Mouse (Mus musculus) embryo, embryonic 10.5 days (tissue): ENCODE measurements at regions not wholly inside any gene's neighbourhood (a gene's known extent, or its start where the extent isn't known, plus 50 kb on each side); places are given as distances from the start of the nearest gene placed in this dataset.
A peak's percentile ranks its signal among the peaks of the same experiment; 100 is the strongest.

Experiments
- DNase-seq: peaks from one replicate; pipeline ENCODE4 v3.0.0-alpha.2; 2015; ENCODE audit warnings: low spot score

DNA sequence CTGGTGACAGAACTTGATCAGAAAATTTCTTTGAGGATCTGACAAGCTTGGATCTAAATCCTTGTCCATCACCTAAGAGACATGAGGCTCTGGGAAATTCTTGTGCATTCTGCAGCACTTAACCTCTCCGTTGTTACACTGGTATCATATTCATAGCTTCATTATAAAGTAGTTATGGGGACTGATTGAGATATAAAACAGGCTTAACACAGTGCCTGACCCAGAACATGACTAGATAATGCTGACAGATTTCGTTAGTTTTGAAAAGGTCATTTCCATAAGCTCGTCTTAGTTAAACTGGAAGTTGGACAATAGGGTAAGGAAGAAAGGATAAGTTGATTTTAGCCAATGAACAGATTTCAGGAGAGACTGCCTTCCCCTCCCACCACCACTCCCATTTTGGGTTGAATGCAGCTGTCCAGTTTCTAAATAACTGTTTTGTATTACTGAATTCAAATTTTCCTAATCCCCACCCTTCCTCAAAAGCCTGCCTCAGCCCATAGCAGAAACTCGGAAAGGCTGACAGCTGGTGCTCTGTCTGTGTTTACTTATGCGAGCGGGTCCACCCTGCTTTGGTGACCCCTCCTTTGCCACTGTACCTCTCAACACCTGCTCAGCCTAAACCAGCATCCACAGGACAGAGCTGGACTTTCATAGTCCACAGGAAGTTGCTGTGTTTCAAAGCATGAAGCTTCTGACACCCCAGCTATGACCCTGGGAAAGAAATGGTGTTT is 340.8 kb downstream of the Pax1 start:
- DNase-seq = no peak

DNA sequence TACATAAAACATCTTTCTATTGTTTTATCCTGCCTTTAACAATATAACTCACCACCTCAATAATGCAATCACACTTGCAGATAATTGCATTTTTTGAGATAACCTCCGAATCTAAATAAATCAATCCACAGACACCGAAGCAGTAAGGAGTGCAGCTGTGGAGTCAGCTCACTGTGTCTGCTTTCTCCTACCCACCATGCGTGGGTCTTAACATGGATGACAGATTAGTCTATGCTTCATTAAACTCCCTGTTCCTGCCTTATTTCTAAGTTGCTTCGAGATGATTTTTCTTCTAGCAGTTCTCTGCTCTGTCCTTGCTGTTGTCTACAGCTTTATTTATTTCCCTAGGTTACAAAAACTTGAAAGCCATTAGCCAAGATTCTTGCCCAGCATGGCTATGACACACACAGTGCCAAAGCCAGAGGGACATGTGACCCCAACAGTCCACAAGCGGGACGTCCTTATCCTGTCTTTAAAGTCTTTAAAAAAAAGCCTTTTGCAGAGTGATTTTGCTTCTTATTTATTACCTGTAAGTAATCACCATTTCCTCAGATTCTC is 337.9 kb downstream of the Pax1 start:
- no peak for DNase-seq

DNA sequence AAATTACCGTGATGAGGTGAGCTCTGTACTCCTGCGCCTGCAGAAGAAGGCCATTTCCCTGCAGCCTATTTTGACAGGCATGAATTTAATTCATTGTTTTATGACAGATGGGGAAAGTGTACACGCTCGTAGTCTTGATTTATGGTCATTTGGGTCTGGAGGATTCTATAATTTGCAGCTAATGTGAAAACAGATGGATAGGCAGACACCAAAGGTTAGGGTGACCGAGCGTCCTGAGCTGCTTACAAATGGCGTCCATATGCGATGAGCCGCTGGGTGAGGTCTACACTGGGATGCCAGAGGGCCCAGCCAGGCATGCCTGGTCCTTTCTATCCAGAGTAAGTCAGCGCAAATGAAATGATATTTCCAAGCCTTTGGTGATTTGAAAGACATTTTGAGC is 330.2 kb downstream of the Pax1 start:
- DNase-seq = peak; percentile 41

DNA sequence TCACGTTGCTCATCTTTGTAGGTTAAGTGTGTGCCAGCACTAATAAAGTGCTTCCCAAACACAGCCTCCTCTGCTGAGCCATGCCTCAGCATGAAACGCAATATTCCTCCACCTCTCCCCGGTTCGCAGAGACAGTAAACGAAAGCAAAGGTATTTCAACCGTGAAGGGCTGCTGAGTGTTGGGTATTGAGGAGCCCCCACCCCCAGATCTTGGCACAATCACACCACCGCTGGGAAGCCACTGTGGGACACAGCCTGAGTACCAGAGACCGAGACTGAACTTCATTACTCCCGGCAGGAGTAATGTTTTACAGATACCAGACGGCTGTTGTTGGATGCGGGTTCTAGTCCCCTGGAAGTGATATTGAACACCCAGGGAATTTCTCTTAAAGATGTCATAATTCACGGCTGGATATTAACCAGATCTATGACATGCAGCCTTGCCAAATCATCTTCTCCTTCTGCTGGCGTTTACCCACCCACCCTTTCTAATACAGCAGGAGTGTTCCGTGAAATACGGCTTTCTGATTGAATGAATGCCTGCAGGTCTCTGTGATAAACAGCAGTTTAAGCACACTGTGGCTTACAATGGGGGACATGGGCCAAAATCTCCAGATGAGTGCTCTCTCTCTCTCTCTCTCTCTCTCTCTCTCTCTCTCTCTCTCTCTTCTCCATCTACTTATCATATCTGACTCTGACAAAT is 328.9 kb downstream of the Pax1 start:
- DNase-seq = no peak

DNA sequence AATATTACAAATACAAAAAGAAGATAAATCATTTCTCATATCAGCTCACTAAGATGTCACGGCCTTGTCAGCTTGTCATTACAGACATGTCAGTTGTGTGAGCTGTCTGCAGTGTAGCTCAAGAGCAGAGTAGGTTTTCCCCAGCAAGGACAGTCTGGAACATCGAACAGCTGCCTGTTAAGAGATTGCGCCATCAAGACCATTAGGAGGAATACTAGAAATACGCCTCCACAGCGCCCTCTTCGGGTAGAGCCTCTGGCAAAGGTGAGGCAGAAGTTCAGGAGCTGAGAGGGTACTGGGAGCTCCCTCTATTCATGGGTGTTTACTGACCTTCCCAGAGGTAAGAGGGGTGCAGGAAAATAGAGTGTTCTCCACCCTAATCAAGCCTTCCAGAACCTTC is 327.0 kb downstream of the Pax1 start:
- peak; percentile 83 for DNase-seq

DNA sequence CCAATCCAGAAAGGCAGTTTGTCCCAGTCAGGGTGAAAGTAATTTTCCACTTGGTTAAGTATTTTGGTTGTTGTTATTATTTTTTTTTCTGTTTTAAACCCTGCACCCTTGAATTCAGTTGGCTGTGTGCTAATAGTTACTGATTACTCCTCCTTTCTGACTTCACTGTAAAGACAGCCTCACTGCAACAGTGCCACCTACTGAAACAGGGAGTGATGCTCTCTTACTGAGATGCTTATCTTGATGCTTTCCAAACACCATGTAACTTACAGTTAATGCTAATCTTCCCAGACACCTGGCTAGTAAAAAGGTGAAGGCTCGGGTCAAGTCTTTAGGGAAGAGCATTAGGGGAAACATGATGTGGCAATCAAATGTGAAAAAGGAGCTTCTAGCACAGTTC is 294.9 kb downstream of the Pax1 start:
- peak; percentile 61 for DNase-seq

DNA sequence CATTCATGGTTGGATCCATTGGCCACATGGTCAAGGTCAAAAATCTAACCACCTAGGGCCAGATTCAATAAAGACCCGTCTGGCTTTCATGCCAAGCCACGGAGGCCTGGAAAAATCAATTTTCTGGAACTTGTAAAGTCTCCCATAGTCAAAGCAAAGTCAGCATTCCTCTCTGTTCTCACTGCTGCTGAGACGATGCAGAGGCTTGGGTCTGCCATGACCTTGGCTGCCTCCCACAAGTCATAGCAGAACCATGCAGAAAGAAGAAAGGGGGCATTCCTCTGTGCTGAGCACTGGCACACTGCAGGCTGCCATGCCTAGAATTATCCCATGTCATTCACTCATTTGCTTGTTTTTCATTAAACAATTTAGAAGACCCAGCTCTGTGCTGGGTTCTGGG is 288.5 kb downstream of the Pax1 start:
- no peak for DNase-seq

DNA sequence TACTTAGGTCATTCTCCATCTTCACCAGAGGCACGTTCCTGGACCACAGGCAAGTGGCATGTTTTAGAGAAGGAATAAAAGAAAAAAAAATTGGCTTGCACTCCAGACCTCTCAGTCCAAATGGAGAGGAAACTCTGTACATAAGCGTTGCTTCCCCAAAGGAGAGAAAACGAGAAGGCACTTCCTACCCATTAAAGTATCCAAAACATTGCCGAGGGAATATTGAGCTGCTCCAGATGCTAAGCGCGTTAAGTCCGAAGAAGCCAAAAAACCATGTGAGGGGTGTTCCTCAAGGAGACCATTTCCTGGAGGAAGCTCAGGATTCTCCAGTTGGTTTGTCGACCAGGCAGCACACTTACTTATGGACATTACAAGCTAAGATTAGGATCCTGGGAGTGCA is 286.2 kb downstream of the Pax1 start:
- DNase-seq = no peak

DNA sequence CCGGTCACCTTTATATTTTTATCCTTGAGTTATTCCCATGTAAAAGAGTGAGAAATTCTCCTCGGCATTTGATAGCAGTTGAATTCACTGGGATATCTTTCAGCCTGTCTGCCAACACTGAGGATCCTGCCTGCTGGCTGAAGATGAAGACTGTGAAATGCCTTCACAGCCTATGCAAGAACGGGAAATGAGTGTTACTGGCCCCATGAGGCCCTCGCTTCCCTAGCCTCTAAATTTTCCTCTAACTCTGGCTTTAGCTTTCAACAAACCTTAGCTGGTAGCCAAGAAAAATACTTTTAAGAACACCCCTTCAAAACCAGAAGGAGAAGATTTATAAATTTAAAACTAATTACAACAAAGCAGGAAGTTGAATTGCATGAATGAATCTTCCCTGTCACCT is 285.8 kb downstream of the Pax1 start:
- DNase-seq = no peak

DNA sequence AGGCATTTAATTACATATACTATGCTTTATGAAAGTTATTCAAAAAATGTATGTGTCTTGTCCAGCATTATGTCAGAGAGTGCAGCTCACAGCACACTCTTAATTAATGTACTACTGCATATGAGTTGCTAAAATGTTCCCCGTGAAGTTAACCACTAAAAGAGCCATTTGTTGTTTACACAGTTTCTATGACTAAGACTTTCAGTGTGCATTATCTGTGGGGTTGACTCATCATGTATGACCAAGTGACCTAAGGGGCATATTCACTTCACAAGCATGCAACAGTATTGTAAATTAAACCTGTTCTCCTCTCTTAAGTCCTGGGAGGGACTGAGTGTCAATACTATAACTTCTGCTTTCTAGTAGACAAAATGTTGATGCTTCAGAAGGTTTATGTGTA is 276.2 kb downstream of the Pax1 start:
- DNase-seq = no peak

DNA sequence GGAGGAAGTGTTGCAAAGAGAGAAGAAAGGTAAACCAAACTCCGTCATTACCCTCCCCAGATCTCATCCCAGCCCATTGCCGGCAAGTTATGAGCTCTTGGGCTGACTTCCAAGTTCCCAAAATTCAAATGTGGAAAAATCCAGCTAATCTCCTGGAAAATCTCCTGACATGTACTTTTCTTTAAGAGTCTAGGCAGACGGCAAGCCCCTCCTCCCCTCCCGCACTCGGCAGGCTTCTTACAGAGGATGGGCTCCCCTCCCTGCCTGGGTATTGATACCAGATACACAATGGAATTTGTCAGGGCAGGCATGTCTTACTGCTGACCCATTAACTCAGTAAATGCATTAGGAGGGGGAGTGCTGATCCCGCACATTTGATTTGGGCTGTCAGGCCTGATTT is 271.0 kb downstream of the Pax1 start:
- DNase-seq = peak; percentile 25

DNA sequence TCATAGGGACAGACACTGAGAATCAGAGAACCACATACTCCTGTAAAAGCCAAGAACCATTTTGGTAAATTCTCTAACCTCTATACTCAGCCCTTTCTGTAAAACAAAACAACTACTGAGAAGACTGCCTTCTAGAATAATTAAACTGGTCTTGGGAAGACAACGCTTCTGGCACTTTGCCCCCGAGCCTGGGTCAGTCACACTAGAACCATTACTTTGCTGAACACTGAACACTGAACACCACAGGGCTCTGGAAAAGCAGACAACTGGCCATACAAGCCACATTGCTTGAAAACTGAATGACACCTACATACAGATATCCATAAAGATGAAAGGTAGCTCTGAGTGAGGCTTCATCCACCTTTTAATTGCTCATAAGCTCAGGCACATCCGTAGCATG is 268.0 kb downstream of the Pax1 start:
- no peak for DNase-seq

DNA sequence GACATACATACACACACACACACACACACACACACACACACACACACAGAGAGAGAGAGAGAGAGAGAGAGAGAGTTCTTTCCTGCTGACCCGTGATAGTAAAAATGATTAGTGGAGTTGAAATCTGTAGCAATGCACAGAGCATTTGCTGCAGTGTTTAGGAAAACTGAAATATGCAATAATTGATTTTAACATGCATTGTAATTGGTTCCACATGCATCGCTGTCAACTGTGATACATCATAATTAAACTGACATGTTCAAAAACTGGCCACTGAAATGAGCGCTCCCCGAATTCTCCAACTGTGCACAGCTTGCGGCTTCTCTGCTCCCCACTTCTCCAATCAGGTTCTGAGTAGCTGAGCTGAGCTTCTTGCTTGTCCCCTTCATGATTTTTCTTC is 265.4 kb downstream of the Pax1 start:
- no peak for DNase-seq

DNA sequence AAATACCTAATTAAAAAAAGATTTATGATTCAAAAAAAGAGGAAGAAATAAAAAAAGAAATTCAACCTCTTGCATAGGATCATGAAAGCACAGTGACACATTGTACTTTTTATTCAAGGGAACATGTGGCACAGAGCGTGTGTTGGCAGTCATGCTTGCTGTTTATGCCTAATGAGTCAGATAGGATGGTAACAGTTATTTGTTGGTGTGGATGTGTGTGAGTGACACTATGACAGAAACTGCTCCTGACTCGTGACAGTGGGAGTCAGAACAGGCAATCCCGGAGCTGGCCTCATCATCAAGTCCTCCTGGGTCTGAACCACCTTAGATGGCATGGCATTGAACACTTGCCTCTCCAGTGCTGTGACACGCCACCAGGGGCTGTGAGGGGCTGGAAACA is 261.4 kb downstream of the Pax1 start:
- no peak for DNase-seq

DNA sequence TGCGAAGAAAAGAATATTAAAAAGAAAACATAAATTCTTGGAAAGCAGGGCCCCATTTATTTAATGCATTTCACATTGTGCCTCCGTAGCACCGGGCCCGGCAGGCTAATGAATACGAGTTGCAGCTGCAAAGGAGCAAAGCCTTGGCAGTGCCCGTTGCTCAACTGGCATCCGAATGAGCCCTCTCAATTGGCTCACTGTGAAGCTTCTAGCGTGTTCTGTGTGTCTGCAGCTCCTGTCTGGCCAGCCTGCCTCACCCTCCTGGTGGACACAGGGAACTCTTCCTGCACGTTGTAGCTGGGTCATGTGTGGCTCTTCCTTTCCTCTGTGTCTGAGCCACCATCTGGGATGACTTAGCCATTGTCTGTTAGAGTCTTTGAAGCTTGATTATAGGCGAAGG is 256.1 kb downstream of the Pax1 start:
- peak; percentile 19 for DNase-seq

DNA sequence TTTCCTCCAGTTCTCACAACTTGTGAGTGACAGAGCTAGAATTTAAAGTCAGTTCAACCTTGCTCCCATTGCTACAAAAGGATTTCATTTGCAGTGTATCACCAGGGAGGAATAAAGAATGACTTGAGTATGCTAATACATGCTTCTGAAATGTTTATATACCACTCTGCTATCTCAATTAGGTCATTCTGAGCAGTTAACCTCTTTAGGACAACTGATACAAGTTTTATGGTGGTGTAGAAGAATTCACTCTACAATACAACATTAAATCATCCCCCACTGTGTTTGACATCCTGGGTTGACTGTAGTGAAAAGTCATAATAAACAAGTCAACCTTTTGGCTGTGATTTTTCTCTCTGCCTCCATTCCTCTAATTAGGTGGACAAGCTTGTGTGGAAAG is 248.6 kb downstream of the Pax1 start:
- no peak for DNase-seq

DNA sequence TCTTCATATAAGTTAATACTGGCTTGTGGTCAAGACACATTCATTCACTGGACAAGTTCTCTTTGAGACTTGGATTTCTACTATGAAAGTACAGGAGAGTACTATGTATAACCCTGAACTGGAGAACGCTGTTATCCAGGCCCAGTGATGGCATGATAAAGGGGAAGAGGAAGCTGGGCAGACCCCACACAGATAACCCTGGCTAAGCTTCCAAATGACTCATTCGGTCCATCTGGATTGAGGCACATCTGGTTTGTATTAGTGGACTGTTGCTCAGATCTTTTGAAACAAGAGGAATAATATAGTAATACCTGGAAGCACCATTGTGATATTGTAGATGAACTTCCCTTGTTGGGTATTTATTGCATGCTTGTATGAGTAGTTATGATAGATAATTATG is 239.9 kb downstream of the Pax1 start:
- DNase-seq = peak; percentile 57

DNA sequence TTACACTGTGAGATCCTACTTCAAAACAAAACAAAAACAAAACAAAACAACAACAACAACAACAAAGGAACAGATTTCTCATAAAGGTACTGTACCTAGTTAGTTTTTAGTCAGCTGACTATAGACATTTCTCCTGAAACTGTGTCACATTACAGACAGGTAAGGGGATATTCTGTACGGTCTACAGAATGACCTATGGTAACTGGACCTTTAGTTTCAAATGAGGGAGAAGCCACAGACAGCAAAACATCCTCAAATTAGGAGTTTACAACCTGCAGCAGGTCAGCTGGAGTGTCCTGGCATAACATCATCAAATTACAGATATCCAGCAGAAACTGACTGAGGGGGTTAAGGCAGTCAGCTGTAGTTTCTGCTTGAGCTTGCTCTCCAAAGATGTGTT is 210.7 kb downstream of the Pax1 start:
- DNase-seq = no peak

DNA sequence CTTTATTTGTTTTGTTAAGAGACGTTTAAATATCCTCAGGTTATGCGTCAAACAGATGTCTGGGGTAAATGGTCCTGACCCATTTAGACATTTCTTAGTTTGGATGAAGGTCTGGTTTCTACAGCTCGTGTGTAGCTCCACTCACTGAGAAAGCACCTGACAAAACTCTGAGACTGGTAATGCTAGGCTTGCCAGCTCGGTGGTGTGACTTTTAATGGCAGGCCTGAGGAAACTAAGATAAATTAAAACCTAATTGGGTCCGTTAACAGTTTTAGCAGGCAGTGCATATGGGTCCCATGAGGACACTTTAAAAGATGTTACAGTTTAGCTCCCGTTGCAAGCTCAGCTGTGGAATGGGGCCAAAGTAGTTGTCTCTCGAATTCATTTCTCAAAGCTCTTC is 199.5 kb downstream of the Pax1 start:
- peak; percentile 25 for DNase-seq

DNA sequence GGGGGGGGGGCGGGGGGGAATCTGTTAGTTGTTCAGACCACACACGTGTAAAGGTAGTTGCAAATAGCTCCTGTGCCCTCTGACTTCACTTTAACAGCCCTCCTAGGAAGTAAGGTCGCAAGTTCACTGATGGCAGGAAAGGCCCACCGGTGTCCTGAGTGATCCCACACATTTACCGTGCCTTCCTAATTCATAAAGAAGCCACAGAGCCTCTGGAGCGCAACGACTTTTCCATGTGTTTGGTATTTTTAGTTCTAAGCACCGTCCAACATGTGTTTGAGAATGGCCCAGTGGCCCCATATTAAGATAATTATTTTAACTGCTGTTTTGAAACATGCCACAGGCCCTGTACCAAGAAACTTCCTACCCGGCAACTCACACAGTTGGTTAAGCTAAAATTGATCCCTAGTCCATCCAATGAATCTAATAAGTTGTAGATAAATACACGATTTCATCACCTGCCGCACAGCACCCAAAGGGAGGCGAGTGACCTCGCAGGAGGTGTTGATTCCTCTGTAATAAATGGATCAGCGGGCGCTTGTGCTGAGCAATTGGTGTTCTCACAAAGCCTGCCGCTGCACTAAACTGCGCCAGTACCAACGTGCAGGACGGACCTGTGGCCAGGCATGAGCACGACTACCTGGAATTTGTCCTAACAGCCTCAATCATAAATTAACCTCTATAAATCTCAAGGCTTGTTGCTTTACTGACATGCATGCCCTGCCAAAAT is 198.9 kb downstream of the Pax1 start:
- peak; percentile 62 for DNase-seq

DNA sequence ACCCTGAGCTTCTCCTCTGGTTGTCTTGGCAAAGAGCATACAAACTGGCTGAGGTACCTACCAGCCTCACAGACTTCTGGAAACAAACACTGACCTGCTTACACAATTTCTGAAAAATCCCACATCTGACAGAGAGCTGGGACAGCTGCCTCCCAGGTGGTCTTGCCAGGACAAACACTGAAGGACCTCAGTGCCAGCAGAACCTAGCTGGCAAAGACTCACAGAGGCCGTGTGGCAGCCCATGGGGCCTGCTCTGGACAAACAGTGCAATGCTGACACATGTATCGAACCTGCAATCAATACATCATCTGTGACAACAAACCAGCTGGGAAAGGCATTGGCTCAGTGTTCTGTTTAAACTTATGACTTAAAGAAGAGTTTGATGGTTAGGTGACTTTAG is 167.4 kb downstream of the Pax1 start:
- no peak for DNase-seq

DNA sequence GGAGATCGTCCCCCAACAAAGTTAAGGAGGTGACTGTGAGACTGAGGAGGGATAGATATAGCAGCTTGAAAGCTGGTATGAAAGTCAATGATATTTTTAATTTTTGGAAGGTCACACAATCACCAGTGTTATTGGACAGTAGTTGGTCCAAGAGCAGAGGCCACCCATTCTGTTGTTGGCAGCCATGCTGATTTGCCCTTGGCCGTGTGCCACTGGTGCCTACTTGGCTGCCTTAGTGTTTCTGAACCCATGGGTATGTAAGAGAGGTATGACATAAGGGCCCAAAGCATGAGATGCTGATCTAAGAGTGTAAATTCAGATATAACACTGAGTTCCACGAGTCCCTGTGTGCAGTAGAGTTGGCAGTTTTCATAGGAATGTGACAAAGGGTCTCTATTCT is 153.7 kb downstream of the Pax1 start:
- no peak for DNase-seq

DNA sequence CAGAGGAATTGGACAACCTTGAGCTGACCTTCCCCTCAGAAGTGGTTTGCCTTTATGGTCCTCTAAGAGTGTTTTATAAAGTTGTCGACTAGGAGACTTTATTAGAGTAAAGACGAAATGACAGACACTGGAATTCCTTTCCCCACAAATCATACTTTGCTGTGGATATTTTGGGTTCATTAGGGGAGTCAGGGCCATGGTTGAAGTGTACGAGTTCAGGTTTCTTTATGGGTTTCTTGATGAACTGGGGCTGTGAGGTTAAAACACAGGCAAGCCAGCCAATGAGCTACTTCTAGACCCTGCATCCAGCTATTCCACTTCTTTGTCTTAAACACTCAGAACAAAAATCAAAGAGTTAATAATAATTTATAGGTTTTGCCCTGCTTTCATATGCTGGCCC is 153.0 kb downstream of the Pax1 start:
- no peak for DNase-seq
